Comparison of ENCODE assay signal across 23 mouse cellular contexts in genomic region chr11:110703511-110703910, GRCm38 (mm10).
"Had no signal": no experiment of that assay in that cellular context is flagged by ENCODE, and none has a peak within 500 bp of the region (broad histone marks: within the 10 kb centered on the region; RNA-seq: fewer than 3 reads in every experiment).

No protein-coding gene starts in this region.

- H3K4me2 ChIP-seq: limb, embryonic 12.5 days; limb, embryonic 15.5 days; liver, embryonic 11.5 days; lung, embryonic 14.5 days; midbrain, embryonic 12.5 days; midbrain, embryonic 15.5 days; neural tube, embryonic 12.5 days; neural tube, embryonic 15.5 days had no signal

- H3K9me3 ChIP-seq: limb, embryonic 12.5 days; limb, embryonic 15.5 days; midbrain, embryonic 12.5 days; midbrain, embryonic 15.5 days; neural tube, embryonic 12.5 days; neural tube, embryonic 15.5 days had no signal

- H3K4me3 ChIP-seq: left cerebral cortex, adult 2 months; limb, embryonic 12.5 days; limb, embryonic 15.5 days; midbrain, embryonic 12.5 days; midbrain, embryonic 15.5 days; neural tube, embryonic 12.5 days; neural tube, embryonic 15.5 days had no signal

- ATAC-seq: liver, postnatal 0 days; lung, postnatal 0 days; midbrain, embryonic 15.5 days had no signal

- H3K27ac ChIP-seq: kidney, postnatal 0 days; left cerebral cortex, adult 2 months; limb, embryonic 12.5 days; limb, embryonic 15.5 days; liver, embryonic 14.5 days; macrophage; midbrain, embryonic 12.5 days; midbrain, embryonic 15.5 days; neural tube, embryonic 12.5 days; neural tube, embryonic 15.5 days; stomach, postnatal 0 days had no signal

- H3K9ac ChIP-seq: limb, embryonic 12.5 days; limb, embryonic 15.5 days; liver, embryonic 14.5 days; liver, postnatal 0 days; lung, embryonic 14.5 days; midbrain, embryonic 12.5 days; midbrain, embryonic 15.5 days; neural tube, embryonic 12.5 days; neural tube, embryonic 15.5 days had no signal

- H3K36me3 ChIP-seq: limb, embryonic 12.5 days; limb, embryonic 15.5 days; midbrain, embryonic 12.5 days; midbrain, embryonic 15.5 days; neural tube, embryonic 12.5 days; neural tube, embryonic 15.5 days had no signal

- H3K4me1 ChIP-seq: limb, embryonic 12.5 days; limb, embryonic 15.5 days; midbrain, embryonic 12.5 days; midbrain, embryonic 15.5 days; neural tube, embryonic 12.5 days; neural tube, embryonic 15.5 days had no signal

- DNase-seq: kidney, adult 11 months; kidney, adult 9 months; kidney, postnatal 25 days; left cerebral cortex, postnatal 4 days; liver, postnatal 0 days; lung, embryonic 14.5 days; right cerebral cortex, adult 18-20 months; right cerebral cortex, postnatal 14 days; right cerebral cortex, postnatal 4 days; thymus, postnatal 25 days had no signal

- H3K27me3 ChIP-seq: limb, embryonic 12.5 days; limb, embryonic 15.5 days; midbrain, embryonic 12.5 days; midbrain, embryonic 15.5 days; neural tube, embryonic 12.5 days; neural tube, embryonic 15.5 days had no signal
